Mouse (Mus musculus): ENCODE measurements around the gene Aph1a. TPM values are rescaled to one million over a fixed set of nuclear protein-coding genes. Genes with fewer than 3 reads are reported as not detected.

Gene Aph1a
- polyA plus RNA-seq, 1 experiment, result 44.3 TPM

GRCm38 (mm10) chr3:95899800-95900524 is 6.2 kb downstream of the Aph1a start:
- Histone ChIP-seq H3K4me3 (ENCODE audit: low read depth, low read length) (no peak overlapping the region), H3K4me1 (ENCODE audit: control insufficient read depth, insufficient read depth, low read length) (peaks cover 8% of the 10 kb centered on the region), H3K27me3 (ENCODE audit: control insufficient read depth, insufficient read depth, low read length, poor library complexity, severe bottlenecking) (0 out of 2 replicates have a peak, but pooled peaks cover 6% of the 10 kb centered on the region), H3K27ac (ENCODE audit: insufficient read depth, low read length) (no peak overlapping the region), H3K9me3 (replicated peaks; ENCODE audit: control insufficient read depth, insufficient read depth, low read length, poor library complexity, severe bottlenecking) (no peaks in the 10 kb centered on the region), H3K36me3 (ENCODE audit: control insufficient read depth, insufficient read depth, low read length, poor library complexity, severe bottlenecking) (no peaks in the 10 kb centered on the region; the same call in 1 of the 2 replicates), H3K9ac (ENCODE audit: low read depth, poor library complexity, severe bottlenecking) (no peak overlapping the region)
- TF ChIP-seq CTCF (IDR thresholded peaks at IDR 0.05; ENCODE audit: low read depth, low read length) (no peak), EP300 (IDR thresholded peaks at IDR 0.05; ENCODE audit: insufficient read depth, low read depth, low read length) (no peak), POLR2A (IDR thresholded peaks at IDR 0.05; ENCODE audit: insufficient read depth, low read length) (no peak)

DNA sequence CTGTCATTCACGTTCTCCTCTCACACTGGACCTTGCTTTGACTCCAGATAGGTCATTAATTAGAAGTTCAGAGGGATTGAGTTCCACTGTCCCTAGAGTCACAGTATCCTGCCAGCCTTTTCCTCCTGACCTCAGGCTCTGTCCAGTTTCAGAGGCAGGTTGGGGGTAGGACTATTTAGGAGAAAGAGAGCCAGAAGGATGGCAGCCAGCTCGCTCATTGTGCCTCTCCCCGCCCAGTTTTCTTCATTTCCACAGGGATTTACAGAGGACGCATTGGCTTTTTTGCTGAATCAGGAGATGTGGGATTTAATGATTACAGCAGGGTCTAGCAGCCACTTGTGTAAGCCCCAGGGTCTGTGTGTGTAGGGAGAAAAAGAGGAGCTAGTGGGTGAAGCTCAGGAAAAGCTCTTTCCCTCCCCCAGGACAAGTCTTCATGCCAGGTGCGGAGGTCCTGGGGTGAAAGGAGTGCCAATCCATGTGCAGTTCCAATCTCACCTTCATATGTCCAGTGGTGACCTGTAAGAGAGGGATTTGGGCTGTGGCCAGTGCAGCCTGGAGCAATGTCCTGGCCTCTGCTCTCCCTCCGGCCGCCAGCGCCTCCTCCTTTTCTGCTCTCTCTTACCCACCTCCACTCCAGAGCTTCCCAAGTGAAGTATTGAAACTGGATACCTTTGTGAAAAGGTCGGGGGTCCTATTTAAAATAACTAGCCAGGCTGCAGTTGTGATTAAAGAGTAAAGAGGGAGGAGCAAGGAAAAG is 8.0 kb downstream of the Aph1a start:
- H3K27me3 ChIP-seq (ENCODE audit: control insufficient read depth, insufficient read depth, low read length, poor library complexity, severe bottlenecking), result 0 out of 2 replicates have a peak, but pooled peaks cover 6% of the 10 kb centered on the region
- no peak overlapping the region for H3K9ac ChIP-seq (ENCODE audit: low read depth, poor library complexity, severe bottlenecking)
- TF ChIP-seq EP300 (IDR thresholded peaks at IDR 0.05; ENCODE audit: insufficient read depth, low read depth, low read length), result no peak
- TF ChIP-seq CTCF (IDR thresholded peaks at IDR 0.05; ENCODE audit: low read depth, low read length), result no peak
- no peak for TF ChIP-seq POLR2A (IDR thresholded peaks at IDR 0.05; ENCODE audit: insufficient read depth, low read length)
- H3K9me3 ChIP-seq (replicated peaks; ENCODE audit: control insufficient read depth, insufficient read depth, low read length, poor library complexity, severe bottlenecking), result no peaks in the 10 kb centered on the region
- no peak overlapping the region for H3K27ac ChIP-seq (ENCODE audit: insufficient read depth, low read length)
- no peaks in the 10 kb centered on the region; the same call in 1 of the 2 replicates for H3K36me3 ChIP-seq (ENCODE audit: control insufficient read depth, insufficient read depth, low read length, poor library complexity, severe bottlenecking)
- H3K4me3 ChIP-seq (ENCODE audit: low read depth, low read length), result no peak overlapping the region
- peaks cover 4% of the 10 kb centered on the region for H3K4me1 ChIP-seq (ENCODE audit: control insufficient read depth, insufficient read depth, low read length)

DNA sequence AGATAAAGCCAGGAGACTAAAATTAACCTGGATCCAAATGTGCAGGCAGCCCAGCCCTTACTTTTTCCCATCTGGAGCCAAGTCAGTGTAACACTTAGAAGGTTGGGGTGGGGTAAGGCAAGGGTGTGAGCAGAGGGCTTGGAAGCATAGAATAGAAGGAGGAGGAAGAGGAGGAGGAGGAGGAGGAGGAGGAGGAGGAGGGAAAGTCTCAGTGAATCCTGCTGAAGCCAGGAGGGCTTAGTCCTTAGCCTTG is 8.5 kb downstream of the Aph1a start:
- 0 out of 2 replicates have a peak, but pooled peaks cover 6% of the 10 kb centered on the region for H3K27me3 ChIP-seq (ENCODE audit: control insufficient read depth, insufficient read depth, low read length, poor library complexity, severe bottlenecking)
- no peaks in the 10 kb centered on the region for H3K9me3 ChIP-seq (replicated peaks; ENCODE audit: control insufficient read depth, insufficient read depth, low read length, poor library complexity, severe bottlenecking)
- no peak overlapping the region for H3K4me3 ChIP-seq (ENCODE audit: low read depth, low read length)
- TF ChIP-seq CTCF (IDR thresholded peaks at IDR 0.05; ENCODE audit: low read depth, low read length) (no peak), EP300 (IDR thresholded peaks at IDR 0.05; ENCODE audit: insufficient read depth, low read depth, low read length) (no peak), POLR2A (IDR thresholded peaks at IDR 0.05; ENCODE audit: insufficient read depth, low read length) (no peak)
- no peak overlapping the region for H3K27ac ChIP-seq (ENCODE audit: insufficient read depth, low read length)
- H3K4me1 ChIP-seq (ENCODE audit: control insufficient read depth, insufficient read depth, low read length), result peaks cover 4% of the 10 kb centered on the region
- H3K36me3 ChIP-seq (ENCODE audit: control insufficient read depth, insufficient read depth, low read length, poor library complexity, severe bottlenecking), result no peaks in the 10 kb centered on the region; the same call in 1 of the 2 replicates
- H3K9ac ChIP-seq (ENCODE audit: low read depth, poor library complexity, severe bottlenecking), result no peak overlapping the region

- H3K9me3 ChIP-seq (replicated peaks; ENCODE audit: control insufficient read depth, insufficient read depth, low read length, poor library complexity, severe bottlenecking), result no peaks in the 10 kb centered on the region
- no peaks in the 10 kb centered on the region for H3K36me3 ChIP-seq (ENCODE audit: control insufficient read depth, insufficient read depth, low read length, poor library complexity, severe bottlenecking)
- no peak for TF ChIP-seq CTCF (IDR thresholded peaks at IDR 0.05; ENCODE audit: low read depth, low read length)
- TF ChIP-seq EP300 (IDR thresholded peaks at IDR 0.05; ENCODE audit: insufficient read depth, low read depth, low read length), result no peak
- TF ChIP-seq POLR2A (IDR thresholded peaks at IDR 0.05; ENCODE audit: insufficient read depth, low read length), result no peak
- H3K27ac ChIP-seq (ENCODE audit: insufficient read depth, low read length), result no peak overlapping the region
- H3K4me1 ChIP-seq (ENCODE audit: control insufficient read depth, insufficient read depth, low read length), result peaks cover 4% of the 10 kb centered on the region
- 0 out of 2 replicates have a peak, but pooled peaks cover 6% of the 10 kb centered on the region for H3K27me3 ChIP-seq (ENCODE audit: control insufficient read depth, insufficient read depth, low read length, poor library complexity, severe bottlenecking)
- no peak overlapping the region for H3K4me3 ChIP-seq (ENCODE audit: low read depth, low read length)
- no peak overlapping the region for H3K9ac ChIP-seq (ENCODE audit: low read depth, poor library complexity, severe bottlenecking)
Measured at GRCm38 (mm10) chr3:95902643-95903042, 8.9 kb downstream of the Aph1a start.

DNA sequence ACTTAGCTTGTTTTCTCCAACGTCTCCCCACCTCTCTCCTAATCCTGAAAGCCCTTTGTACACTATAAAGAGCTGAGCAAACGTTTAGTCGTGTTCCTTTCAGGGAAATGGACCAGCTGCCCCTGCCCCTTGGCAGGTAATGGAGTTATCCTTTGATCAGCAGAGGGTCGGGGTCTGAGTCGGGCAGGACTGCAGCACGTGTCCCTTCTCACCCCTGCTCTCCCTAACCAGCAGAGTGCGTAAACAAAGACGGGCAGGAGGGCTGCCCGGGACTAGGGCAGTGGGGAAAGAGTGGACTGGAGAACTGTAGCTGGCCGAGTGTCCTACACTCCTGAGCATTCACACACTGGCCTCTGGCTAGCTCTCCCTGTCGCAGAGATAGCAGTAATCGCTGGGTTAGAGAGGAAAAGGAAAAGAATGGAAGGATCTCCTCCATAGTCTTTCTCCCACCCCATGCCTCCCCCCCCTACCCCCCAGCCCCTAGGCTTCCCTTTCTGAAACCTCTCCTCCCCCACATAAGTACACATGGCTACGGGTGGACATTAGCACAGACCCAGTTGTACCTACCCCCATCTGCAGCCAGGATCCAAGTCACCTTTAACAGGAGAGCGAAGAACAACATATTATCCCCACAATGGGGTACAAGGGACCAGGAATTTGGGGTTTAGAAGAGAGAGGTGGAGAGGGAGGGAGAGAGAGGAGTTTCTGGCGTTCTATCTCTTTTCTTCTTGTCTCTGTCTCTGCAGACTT is 10.2 kb downstream of the Aph1a start:
- 0 out of 2 replicates have a peak, but pooled peaks cover 6% of the 10 kb centered on the region for H3K27me3 ChIP-seq (ENCODE audit: control insufficient read depth, insufficient read depth, low read length, poor library complexity, severe bottlenecking)
- TF ChIP-seq POLR2A (IDR thresholded peaks at IDR 0.05; ENCODE audit: insufficient read depth, low read length), result no peak
- no peak for TF ChIP-seq EP300 (IDR thresholded peaks at IDR 0.05; ENCODE audit: insufficient read depth, low read depth, low read length)
- TF ChIP-seq CTCF (IDR thresholded peaks at IDR 0.05; ENCODE audit: low read depth, low read length), result no peak
- H3K4me3 ChIP-seq (ENCODE audit: low read depth, low read length), result peak overlapping the region; percentile 6; the same call in 1 of the 2 replicates
- H3K9ac ChIP-seq (ENCODE audit: low read depth, poor library complexity, severe bottlenecking), result peak overlapping the region; percentile 11; the same call in 1 of the 2 replicates
- H3K9me3 ChIP-seq (replicated peaks; ENCODE audit: control insufficient read depth, insufficient read depth, low read length, poor library complexity, severe bottlenecking), result no peaks in the 10 kb centered on the region
- H3K4me1 ChIP-seq (ENCODE audit: control insufficient read depth, insufficient read depth, low read length), result peaks cover 4% of the 10 kb centered on the region
- H3K27ac ChIP-seq (ENCODE audit: insufficient read depth, low read length), result no peak overlapping the region
- no peaks in the 10 kb centered on the region for H3K36me3 ChIP-seq (ENCODE audit: control insufficient read depth, insufficient read depth, low read length, poor library complexity, severe bottlenecking)
